Mouse (Mus musculus) erythroblast, embryonic 14.5 days (primary cell): ENCODE data around the gene Tcp11. TPM values are rescaled to one million over a fixed set of nuclear protein-coding genes. Genes with fewer than 3 reads are reported as not detected.

Source experiments
- H3K27me3 ChIP-seq: 2 replicates; pipeline ENCODE4 v1.6.1; 2012; ENCODE audit warnings: inconsistent platforms; ENCODE audit not compliant: control insufficient read depth
- H3K36me3 ChIP-seq: 2 replicates; pipeline ENCODE4 v1.6.1; 2012; ENCODE audit warnings: mild to moderate bottlenecking, inconsistent platforms; ENCODE audit not compliant: control insufficient read depth
- H3K4me1 ChIP-seq: 2 replicates; pipeline ENCODE4 v1.6.1; 2012; ENCODE audit warnings: inconsistent platforms; ENCODE audit not compliant: control insufficient read depth
- H3K4me3 ChIP-seq: replicated peaks from 2 replicates; pipeline ENCODE3; 2012; ENCODE audit warnings: moderate library complexity, mild to moderate bottlenecking, inconsistent platforms
- H3K9me3 ChIP-seq: 2 replicates; pipeline ENCODE4 v1.6.1; 2012; ENCODE audit warnings: low read length, inconsistent platforms, mixed read lengths; ENCODE audit not compliant: control insufficient read depth
- GATA1 ChIP-seq: IDR thresholded peaks from 2 replicates; pipeline ENCODE4 v1.6.1; 2012; ENCODE audit warnings: low read length, inconsistent platforms, mixed read lengths
- TAL1 ChIP-seq: IDR thresholded peaks from 3 replicates; pipeline ENCODE4 v1.6.1; 2012; ENCODE audit warnings: low read length, inconsistent platforms, mixed read lengths
- polyA plus RNA-seq: library from polyadenylated mRNA; stranded (reverse); fragments of >175 nt; gene quantifications from 2 replicates; pipeline ENCODE4 v1.2.3, GENCODE M21; 2012

The Tcp11 gene
- polyA plus RNA-seq, 1 experiment = not detected

DNA sequence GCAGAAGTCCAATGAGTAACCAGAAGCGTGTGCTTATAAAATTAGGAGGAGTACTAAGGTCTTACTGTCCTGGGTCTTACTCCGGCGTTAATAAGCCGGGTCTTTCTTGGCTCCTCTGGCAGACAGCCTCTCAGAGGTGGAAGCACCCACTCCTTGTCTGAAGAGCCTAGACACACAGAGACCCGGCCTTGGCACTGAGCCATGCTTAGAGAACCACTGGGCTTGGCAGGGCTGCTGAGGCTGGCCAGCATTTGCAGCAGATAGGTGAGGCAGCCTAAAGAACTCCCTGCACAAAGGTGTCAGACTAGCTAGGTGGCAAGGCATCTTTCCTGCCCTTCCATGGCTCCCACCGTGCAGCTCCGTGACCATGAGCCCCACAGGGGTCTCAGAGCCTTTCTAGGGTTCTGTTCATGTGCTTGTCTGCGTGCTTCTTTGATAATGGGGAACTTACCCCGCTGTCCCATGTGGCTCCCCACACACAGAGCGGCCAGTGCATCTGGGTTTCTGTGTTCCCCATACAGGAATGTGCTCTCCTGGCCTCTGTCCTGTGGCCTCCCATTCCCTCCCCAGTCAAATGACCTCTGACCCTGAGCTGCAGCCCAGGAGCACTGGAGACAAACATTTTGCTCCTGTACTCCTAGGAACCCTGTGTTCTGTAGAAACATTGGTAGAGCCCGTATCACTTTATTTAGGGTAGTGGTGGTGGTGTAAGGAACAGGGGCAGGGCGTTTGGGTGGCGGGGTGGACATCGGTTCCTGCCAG lies 54.1 kb downstream of the Tcp11 start:
- Histone ChIP-seq H3K9me3 (no peaks in the 10 kb centered on the region), H3K4me1 (peaks cover 1% of the 10 kb centered on the region; the same call in 1 of the 2 replicates), H3K36me3 (no peaks in the 10 kb centered on the region), H3K27me3 (no peaks in the 10 kb centered on the region), H3K4me3 (no peak overlapping the region)
- TF ChIP-seq GATA1 = no peak
- no peak for TF ChIP-seq TAL1

DNA sequence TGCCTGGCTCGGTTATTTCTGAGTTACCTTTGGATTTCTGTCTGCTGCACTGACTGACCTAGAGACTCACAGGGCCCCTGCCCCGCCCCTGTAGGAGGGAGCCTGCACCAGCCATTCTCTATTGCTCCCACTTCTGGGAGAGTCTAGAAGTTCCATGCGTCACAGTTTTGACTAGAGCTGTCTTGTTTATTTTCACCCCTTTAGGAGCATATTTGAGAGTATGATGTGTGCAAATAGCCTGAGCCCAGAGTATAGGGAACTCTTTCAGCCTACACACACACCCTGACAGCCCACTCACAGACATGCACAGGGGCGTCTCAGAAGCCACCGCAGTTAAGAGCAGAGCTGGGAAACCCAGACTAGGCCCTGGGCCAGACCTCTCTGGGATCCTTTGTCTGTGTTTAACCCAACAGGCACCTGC lies 54.9 kb downstream of the Tcp11 start:
- TF ChIP-seq TAL1 (no peak), GATA1 (no peak)
- no peaks in the 10 kb centered on the region for H3K36me3 ChIP-seq
- no peaks in the 10 kb centered on the region for H3K9me3 ChIP-seq
- no peaks in the 10 kb centered on the region for H3K27me3 ChIP-seq
- H3K4me3 ChIP-seq = no peak overlapping the region
- no peaks in the 10 kb centered on the region; the same call in 1 of the 2 replicates for H3K4me1 ChIP-seq

DNA sequence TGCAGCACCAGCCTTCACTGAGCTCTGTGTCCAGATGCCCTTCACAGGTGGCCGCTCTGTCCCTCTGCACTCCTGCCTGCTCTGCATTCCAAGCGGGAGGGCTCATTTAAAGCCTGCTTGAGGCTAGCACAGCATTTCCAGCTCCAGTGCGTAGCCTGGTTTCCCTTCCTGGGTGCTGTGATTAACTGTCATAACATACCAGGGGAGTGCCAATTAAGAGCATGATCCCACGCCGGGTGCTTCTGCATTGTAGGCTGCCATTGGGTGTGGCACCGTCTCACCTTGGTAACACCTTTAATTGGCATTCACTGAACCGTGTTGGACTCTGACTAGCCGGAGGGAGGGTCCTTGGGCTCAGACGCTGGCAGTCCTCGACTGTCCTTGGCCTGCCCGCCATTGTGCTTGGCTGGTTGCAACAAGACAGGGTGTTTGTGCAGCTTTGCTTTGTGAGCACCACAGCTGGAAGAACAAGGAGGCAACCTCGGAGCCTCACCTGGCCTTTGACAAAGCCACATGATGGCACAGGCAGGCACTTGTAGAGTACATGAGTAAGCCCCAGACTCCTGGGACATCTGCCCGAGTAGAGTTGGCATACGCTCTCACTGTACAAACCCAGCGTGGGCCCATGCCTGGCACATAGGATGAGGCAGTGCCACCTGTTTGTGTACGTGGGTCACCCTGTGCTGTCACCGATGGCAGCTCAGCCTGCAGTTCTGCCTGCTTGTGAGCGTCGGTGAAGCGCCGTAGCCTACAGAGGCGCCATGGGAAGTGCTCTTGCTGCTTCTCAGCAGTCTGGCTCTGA lies 57.4 kb downstream of the Tcp11 start:
- H3K4me1 ChIP-seq = peaks cover 2% of the 10 kb centered on the region; the same call in 1 of the 2 replicates

DNA sequence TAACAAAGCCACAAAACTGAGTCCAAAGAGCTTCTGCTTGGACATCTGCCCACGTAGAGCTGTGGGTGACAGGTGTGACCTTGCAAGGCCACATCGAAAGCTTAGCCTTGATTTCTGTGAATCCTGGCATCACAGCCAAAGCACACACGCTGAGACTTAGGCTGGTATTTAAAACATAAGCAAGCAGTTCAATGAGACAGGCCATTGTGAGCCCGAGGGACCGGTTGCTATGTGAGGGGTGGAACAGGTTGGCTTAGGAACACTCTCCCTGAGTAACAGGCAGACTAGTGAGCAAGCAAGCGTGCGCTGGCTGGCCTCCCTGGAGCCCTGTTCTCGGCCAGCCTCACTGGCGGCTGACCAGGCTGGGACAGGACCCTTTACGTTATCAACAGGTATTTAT lies 58.5 kb downstream of the Tcp11 start:
- peaks cover 2% of the 10 kb centered on the region; the same call in 1 of the 2 replicates for H3K4me1 ChIP-seq
- H3K27me3 ChIP-seq = no peaks in the 10 kb centered on the region
- no peak for TF ChIP-seq TAL1
- no peak for TF ChIP-seq GATA1
- no peak overlapping the region for H3K4me3 ChIP-seq
- no peaks in the 10 kb centered on the region for H3K9me3 ChIP-seq
- no peaks in the 10 kb centered on the region; the same call in 1 of the 2 replicates for H3K36me3 ChIP-seq

More for the DNA sequence above, 57.4 kb downstream of the Tcp11 start:
- TF ChIP-seq GATA1 (no peak), TAL1 (no peak)
- H3K36me3 ChIP-seq = no peaks in the 10 kb centered on the region; the same call in 1 of the 2 replicates
- H3K27me3 ChIP-seq = no peaks in the 10 kb centered on the region
- H3K4me3 ChIP-seq = no peak overlapping the region
- H3K9me3 ChIP-seq = no peaks in the 10 kb centered on the region

DNA sequence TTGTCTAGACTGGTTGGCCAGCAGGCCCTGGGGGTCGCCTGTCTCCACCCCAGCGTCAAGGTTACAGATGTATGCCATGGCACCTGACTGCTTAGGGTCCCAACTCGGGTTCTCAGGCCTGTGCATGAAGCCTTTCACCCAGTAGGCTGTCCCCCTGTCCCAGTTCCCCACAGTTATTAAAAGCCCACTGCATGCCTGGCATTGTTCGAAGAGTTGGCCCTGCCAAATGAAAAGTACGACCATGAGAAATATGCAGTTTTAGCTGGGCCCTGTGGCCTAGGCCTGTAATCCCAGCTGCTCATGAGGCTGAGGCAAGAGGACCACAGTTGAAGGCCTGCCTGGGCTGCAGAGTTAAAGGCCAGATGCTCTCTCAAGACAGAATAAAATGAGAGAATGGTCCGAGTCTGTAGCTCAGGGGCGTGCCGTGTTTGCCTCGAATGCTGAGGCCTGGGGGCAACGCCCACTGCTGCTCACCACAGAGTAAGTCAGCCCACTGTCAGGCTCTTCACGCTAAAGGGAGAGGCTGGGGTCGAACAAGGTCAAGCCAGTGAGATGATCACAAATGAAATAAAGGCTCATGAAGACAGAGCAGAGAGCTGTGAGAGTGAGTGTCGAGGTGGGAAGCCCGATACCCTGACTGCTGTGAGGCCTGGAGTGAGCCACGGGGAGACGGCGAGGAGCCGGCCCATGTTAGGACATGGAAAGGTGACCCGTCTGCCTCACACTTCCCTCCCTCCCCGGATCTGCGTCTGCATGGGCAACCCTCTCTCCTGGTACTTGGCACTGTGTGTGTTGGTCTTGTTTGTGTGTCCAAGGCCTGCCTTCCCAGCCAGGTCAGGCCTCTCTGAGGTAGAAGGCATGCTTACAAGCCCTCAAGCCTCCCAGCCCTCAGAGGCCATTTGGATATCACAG lies 60.4 kb downstream of the Tcp11 start:
- TF ChIP-seq TAL1 (no peak), GATA1 (no peak)
- Histone ChIP-seq H3K4me3 (no peak overlapping the region), H3K36me3 (no peaks in the 10 kb centered on the region; the same call in 1 of the 2 replicates), H3K4me1 (peaks cover 4% of the 10 kb centered on the region), H3K9me3 (no peaks in the 10 kb centered on the region), H3K27me3 (no peaks in the 10 kb centered on the region)

DNA sequence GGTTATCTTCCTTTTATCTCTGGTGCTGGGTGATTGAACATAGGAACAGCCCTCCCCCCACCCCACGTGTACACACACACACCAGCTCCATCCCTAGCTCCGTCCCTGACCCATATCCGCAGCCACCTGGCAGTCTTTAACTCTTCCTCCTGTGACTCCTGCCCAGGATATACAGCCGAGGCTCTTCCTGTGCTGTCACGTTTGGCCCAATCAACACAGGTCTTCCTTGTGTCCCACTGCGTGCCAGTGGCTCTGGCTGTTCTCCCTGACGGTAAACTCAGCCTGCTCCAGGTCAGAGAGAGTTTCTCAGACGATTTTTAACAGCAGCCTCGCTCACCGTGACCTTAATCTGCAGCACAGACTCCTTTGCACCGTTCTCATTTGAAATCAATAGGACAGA lies 61.7 kb downstream of the Tcp11 start:
- no peak overlapping the region for H3K4me3 ChIP-seq
- no peaks in the 10 kb centered on the region for H3K27me3 ChIP-seq
- H3K9me3 ChIP-seq = no peaks in the 10 kb centered on the region
- TF ChIP-seq GATA1 (no peak), TAL1 (no peak)
- no peaks in the 10 kb centered on the region; the same call in 1 of the 2 replicates for H3K36me3 ChIP-seq
- H3K4me1 ChIP-seq = peaks cover 7% of the 10 kb centered on the region

DNA sequence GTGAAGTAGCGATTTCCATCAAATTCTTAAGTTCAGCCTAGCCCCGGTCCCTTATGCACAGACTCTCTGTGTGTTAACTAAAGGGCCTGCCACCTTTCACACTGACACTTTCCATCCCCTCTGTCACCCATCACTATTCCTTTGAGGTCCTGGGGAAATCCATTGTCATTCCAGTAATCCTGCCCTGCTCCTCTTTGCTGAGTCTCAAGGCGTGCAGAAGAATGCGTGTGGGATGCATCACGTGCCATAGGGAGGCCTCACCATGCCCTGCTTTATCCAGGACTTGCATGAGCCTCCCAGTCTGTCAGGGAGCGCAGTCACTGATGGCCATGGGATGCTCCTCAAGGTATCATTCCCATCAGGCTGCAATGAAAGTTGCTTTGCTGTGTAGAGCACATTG lies 62.1 kb downstream of the Tcp11 start:
- Histone ChIP-seq H3K4me3 (no peak overlapping the region), H3K9me3 (no peaks in the 10 kb centered on the region), H3K4me1 (peaks cover 11% of the 10 kb centered on the region), H3K27me3 (no peaks in the 10 kb centered on the region), H3K36me3 (no peaks in the 10 kb centered on the region; the same call in 1 of the 2 replicates)
- TF ChIP-seq TAL1 (no peak), GATA1 (no peak)

Other genes with a start within 250 kb of the Tcp11 start
- 50.6 and 57.6 TPM in 2 replicates for gene Snrpc, start 242.5 kb downstream of the Tcp11 start, polyA plus RNA-seq
- gene Uhrf1bp1, start 224.2 kb downstream of the Tcp11 start, polyA plus RNA-seq = 0.19 and 0.25 TPM in 2 replicates
- 0.30 and 0.39 TPM in 2 replicates for gene Anks1, start 171.3 kb downstream of the Tcp11 start, polyA plus RNA-seq
- gene Taf11, start 170.8 kb downstream of the Tcp11 start, polyA plus RNA-seq = 5.0 and 6.3 TPM in 2 replicates
- gene Scube3, start 61.5 kb upstream of the Tcp11 start, polyA plus RNA-seq = not detected in 2 replicates
- gene Zfp523, start 96.5 kb upstream of the Tcp11 start, polyA plus RNA-seq = 0.39 and 0.46 TPM in 2 replicates
- gene Def6, start 127.1 kb upstream of the Tcp11 start, polyA plus RNA-seq = 0.53 and 0.80 TPM in 2 replicates
- gene Ppard, start 152.1 kb upstream of the Tcp11 start, polyA plus RNA-seq = 5.3 and 6.6 TPM in 2 replicates
- gene Fance, start 232.9 kb upstream of the Tcp11 start, polyA plus RNA-seq = 1.7 and 3.6 TPM in 2 replicates
- gene Rpl10a, start 247.8 kb upstream of the Tcp11 start, polyA plus RNA-seq = 529 and 604 TPM in 2 replicates